Mouse (Mus musculus) neutrophil, adult 83 days (primary cell): ENCODE measurements around the gene Hivep2. TPM values are rescaled to one million over a fixed set of nuclear protein-coding genes. Genes with fewer than 3 reads are reported as not detected.

Experiments used
- total RNA-seq, 2 experiments: library from RNA; stranded (reverse); gene quantifications; one replicate each; pipeline ENCODE4 v1.2.4; 2023

The Hivep2 gene
- 1 to 10 TPM; 1.7 to 1.8 TPM for total RNA-seq

DNA sequence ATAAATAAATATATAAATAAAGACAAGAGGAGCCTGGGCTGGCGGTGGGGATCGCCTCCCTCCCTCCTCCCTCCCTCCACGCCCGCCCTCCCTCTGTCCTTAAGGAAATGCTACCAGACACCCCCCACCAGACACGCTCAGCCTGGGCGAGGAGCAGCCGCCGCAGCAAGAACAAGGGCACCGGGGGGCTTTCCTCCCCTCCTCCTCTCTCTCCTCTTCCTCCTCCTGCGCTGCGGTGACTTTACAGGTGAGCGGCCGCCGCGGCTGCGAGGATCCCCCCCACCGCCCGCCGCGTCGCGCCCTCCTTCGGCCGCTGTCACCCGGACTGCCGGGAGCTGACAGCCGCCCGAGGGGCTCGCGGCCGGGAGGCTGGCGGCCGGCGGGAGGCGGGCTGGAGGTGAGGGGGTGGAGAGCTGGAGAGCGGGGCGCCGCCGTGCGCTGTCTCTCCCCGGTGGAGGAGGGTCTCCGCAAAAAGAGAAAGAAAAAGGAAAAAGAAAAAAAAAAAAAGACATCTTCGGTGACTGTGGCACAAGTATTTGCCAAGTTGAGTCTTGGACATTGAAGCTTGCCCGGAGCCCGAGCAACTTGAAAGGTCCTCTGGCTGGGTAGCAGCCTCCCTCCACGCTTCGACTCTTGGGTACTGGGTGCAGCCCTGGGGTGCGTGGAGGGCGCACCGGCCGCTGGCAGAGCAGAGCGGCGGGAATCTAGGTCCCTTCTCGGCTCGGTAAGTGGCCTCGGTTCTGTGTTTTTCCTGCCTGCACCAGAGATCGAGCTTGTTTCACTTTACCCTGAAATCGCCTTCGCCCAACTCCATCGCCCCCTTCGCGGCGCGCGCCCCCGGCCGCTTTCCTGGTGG, at the start of gene Hivep2:
Gene Hivep2, plus strand, starts transcription at position 102 of the 856 bp plus-strand sequence.

Other genes starting within 250 kb of the Hivep2 start
- 1 to 10 TPM; 2.9 to 4.1 TPM for gene Aig1, start 97.1 kb upstream of the Hivep2 start, total RNA-seq